Mouse (Mus musculus) colon, adult 2 months (tissue): Measurements from ENCODE around the gene Gosr1. TPM values are rescaled to one million over a fixed set of nuclear protein-coding genes. Genes with fewer than 3 reads are reported as not detected.

Experiments
- polyA plus RNA-seq: library from polyadenylated mRNA; depleted of rRNA; stranded (reverse); fragments of >200 nt; gene quantifications from 2 replicates; pipeline ENCODE4 v1.2.3, GENCODE M21; 2012; rRNA removed

Gene Gosr1
- 14.2 and 16.0 TPM in 2 replicates for polyA plus RNA-seq

DNA sequence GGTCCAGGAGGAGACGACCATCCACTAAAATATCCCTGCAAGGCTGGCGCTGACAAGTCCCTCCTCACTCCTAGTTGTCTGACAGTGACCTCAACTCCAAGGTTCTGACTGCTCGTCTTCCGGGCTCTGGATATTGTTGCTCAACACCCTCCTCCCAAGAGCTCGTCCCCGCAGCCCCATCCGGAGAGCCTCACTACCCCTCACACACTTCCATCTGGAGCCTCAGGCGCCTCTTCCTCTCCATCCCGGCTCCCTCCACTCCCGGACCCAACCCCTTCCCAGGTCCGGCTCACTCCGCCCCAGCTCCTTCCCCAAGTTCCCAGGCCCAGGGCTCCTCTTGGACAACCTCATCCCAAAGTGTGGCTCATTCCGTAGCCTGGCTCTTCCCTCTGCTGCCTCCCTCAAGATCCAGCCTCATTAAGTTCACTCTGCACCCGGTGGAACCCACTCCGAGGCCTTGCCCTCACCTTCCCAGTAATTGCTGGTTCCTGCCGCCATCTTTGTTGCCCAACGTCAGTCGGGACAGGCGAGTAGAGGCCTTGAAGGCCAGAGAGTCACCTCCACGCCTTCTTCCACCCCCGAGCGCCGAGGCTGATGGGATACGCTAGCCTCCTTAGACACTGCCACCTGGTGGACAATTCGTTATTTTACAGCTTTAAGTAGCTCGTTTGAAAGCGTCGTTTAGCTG, at the start of gene Gosr1:
TSS of gene Gosr1 (minus strand) at position 527 of the 688 bp plus-strand sequence.

DNA sequence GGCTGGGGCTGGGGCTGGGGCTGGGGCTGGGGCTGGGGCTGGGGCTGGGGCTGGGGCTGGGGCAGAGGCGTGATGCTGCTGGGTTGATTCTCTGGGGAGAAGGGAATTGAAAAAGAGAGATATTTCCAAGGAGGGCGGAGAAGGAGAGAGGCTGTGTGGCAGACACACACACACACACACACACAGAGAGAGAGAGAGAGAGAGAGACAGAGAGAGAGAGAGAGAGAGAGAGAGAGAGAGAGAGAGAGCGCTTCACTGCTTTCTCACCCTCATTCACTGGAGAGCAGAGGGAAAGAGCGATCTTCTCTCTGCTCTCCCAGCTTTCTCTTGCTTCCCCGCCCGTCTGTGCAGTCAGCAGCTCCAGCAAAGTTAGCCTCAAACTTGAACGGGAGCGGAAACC, 83.9 kb downstream of the Gosr1 start, which contains the start of gene Trarg1:
TSS of gene Trarg1 (plus strand) at position 301 of the 400 bp plus-strand sequence.

Other genes starting within 250 kb of the Gosr1 start
- gene Abr, start 141.3 kb downstream of the Gosr1 start, polyA plus RNA-seq = 97.7 and 114 TPM in 2 replicates
- gene Bhlha9, start 91.1 kb downstream of the Gosr1 start, polyA plus RNA-seq = 0.36 and 1.2 TPM in 2 replicates
- gene Trarg1, start 83.8 kb downstream of the Gosr1 start, polyA plus RNA-seq = 0.73 and 1.2 TPM in 2 replicates
- 55.8 and 60.5 TPM in 2 replicates for gene Cpd, start 83.4 kb upstream of the Gosr1 start, polyA plus RNA-seq
- gene Tmigd1, start 138.6 kb upstream of the Gosr1 start, polyA plus RNA-seq = 4.0 and 5.0 TPM in 2 replicates
- 8.5 and 8.9 TPM in 2 replicates for gene Blmh, start 161.2 kb upstream of the Gosr1 start, polyA plus RNA-seq
- gene Slc6a4, start 235.0 kb upstream of the Gosr1 start, polyA plus RNA-seq = 7.4 and 9.0 TPM in 2 replicates